Mouse (Mus musculus) liver, embryonic 14.5 days (tissue): ENCODE data around the gene Tnpo3. TPM values are rescaled to one million over a fixed set of nuclear protein-coding genes. Genes with fewer than 3 reads are reported as not detected.

Experiments
- ATAC-seq: fragments of 200-750 bp; cut with Nextera tagmentation; 2 replicates; pipeline ENCODE4 v1.8.0; 2017; ENCODE audit warnings: moderate number of reproducible peaks, mild to moderate bottlenecking, moderate library complexity; ENCODE audit not compliant: insufficient read depth
- DNase-seq, 3 experiments: peaks; one replicate each; pipeline ENCODE4 v3.0.0-alpha.2; 2012 to 2013; ENCODE audit warnings: low read depth in 3 of 3, low spot score in 3 of 3
- H3K27ac ChIP-seq: fragments of 300-500 bp; sonication (generic); 2 replicates; pipeline ENCODE4 v1.5.1; 2014; ENCODE audit warnings: moderate library complexity, mild to moderate bottlenecking, control low read depth, inconsistent platforms
- H3K27me3 ChIP-seq: fragments of 300-500 bp; sonication (generic); 2 replicates; pipeline ENCODE4 v1.6.1; 2014; ENCODE audit warnings: mild to moderate bottlenecking, low read length, moderate library complexity; ENCODE audit not compliant: control insufficient read depth, insufficient read depth
- H3K36me3 ChIP-seq: fragments of 300-500 bp; sonication (generic); replicated peaks from 2 replicates; pipeline ENCODE4 v1.6.1; 2014; ENCODE audit warnings: low read depth; ENCODE audit not compliant: control insufficient read depth, insufficient read depth
- H3K4me1 ChIP-seq, 2 experiments: fragments of 200-500 bp in 1 of 2; fragments of 300-500 bp in 1 of 2; sonication (generic) in 1 of 2; replicated peaks; 2 replicates each; pipeline ENCODE4 v1.6.1; 2012 to 2014; ENCODE audit warnings: antibody characterized with exemption in 1 of 2, inconsistent platforms in 1 of 2, low read length in 1 of 2; ENCODE audit not compliant: control insufficient read depth in 2 of 2, insufficient read depth in 2 of 2
- H3K4me2 ChIP-seq: fragments of 300-500 bp; sonication (generic); 2 replicates; pipeline ENCODE4 v1.6.1; 2014; ENCODE audit warnings: low read depth, mild to moderate bottlenecking, control low read depth, moderate library complexity
- H3K4me3 ChIP-seq, 2 experiments: fragments of 200-500 bp in 1 of 2; fragments of 300-500 bp in 1 of 2; sonication (generic) in 1 of 2; 2 replicates each; pipeline ENCODE4 v1.5.1; 2012 to 2014; ENCODE audit warnings: low read depth in 2 of 2, low read length in 2 of 2, mild to moderate bottlenecking in 2 of 2, control low read depth in 1 of 2, inconsistent platforms in 1 of 2, moderate library complexity in 1 of 2; ENCODE audit not compliant: insufficient read depth in 1 of 2
- H3K9ac ChIP-seq: fragments of 300-500 bp; sonication (generic); replicated peaks from 2 replicates; pipeline ENCODE4 v1.6.1; 2014; ENCODE audit warnings: mild to moderate bottlenecking, control low read depth, moderate library complexity
- H3K9me3 ChIP-seq: fragments of 300-500 bp; sonication (generic); 2 replicates; pipeline ENCODE4 v1.6.1; 2016; ENCODE audit warnings: low read length, mixed read lengths; ENCODE audit not compliant: control insufficient read depth
- CTCF ChIP-seq: IDR thresholded peaks from 2 replicates; pipeline ENCODE4 v1.5.1; 2016; ENCODE audit warnings: antibody characterized with exemption, low read depth, control low read depth
- EP300 ChIP-seq: IDR thresholded peaks from 2 replicates; pipeline ENCODE4 v1.6.1; 2016; ENCODE audit warnings: antibody characterized with exemption, low read depth
- WGBS: fragments of 180-500 bp; shearing (Covaris S2); extraction: QIAGEN DNeasy Blood & Tissue Kit; methylation state at CpG from one replicate; pipeline ENCODE4 v1.1.7; 2014; ENCODE audit not compliant: insufficient replicate concordance; 5-methylcytosine and 5-hydroxymethylcytosine counted together
- polyA plus RNA-seq, 2 experiments: library from polyadenylated mRNA; depleted of rRNA in 1 of 2; stranded (reverse) in 1 of 2; unstranded in 1 of 2; fragments of >200 nt; fragmentation: Nextera tagmentation in 1 of 2; extraction: Ambion mirVana in 1 of 2; gene quantifications; 2 replicates each; pipeline versions ENCODE4 v1.2.1 to v1.2.3; 2012 to 2014

Gene Tnpo3
- polyA plus RNA-seq, 2 experiments, result 27.8 to 30.5 TPM

GRCm38 (mm10) chr6:29537221-29537620 is 72.5 kb downstream of the Tnpo3 start:
- no peak overlapping the region for H3K4me2 ChIP-seq
- H3K36me3 ChIP-seq, result peaks cover 13% of the 10 kb centered on the region
- H3K27me3 ChIP-seq, result no peaks in the 10 kb centered on the region
- 66% methylated on average over 3 of the region's 3 CpGs for WGBS
- ATAC-seq, result no peak
- H3K9me3 ChIP-seq, result no peaks in the 10 kb centered on the region
- no peaks in the 10 kb centered on the region for H3K4me1 ChIP-seq
- H3K4me3 ChIP-seq, result no peak overlapping the region
- TF ChIP-seq EP300 (no peak), CTCF (no peak)
- no peak overlapping the region for H3K27ac ChIP-seq
- no peak overlapping the region for H3K9ac ChIP-seq
- no peak for DNase-seq

- Histone ChIP-seq H3K4me2 (no peak overlapping the region), H3K9ac (no peak overlapping the region), H3K4me3 (no peak overlapping the region), H3K36me3 (peaks cover 8% of the 10 kb centered on the region), H3K27me3 (no peaks in the 10 kb centered on the region), H3K27ac (no peak overlapping the region), H3K4me1 (no peaks in the 10 kb centered on the region), H3K9me3 (no peaks in the 10 kb centered on the region)
- no peak for ATAC-seq
- no peak for DNase-seq
- TF ChIP-seq EP300 (no peak), CTCF (no peak)
- 73% methylated on average over 4 of the region's 4 CpGs for WGBS
These were observed 73.0 kb downstream of the Tnpo3 start for GRCm38 (mm10) chr6:29536651-29537193.

GRCm38 (mm10) chr6:29535316-29535715 is 74.4 kb downstream of the Tnpo3 start:
- no peak overlapping the region for H3K4me3 ChIP-seq
- no peak overlapping the region for H3K4me2 ChIP-seq
- H3K27me3 ChIP-seq, result 0 out of 2 replicates have a peak, but pooled peaks cover 2% of the 10 kb centered on the region
- H3K9me3 ChIP-seq, result no peaks in the 10 kb centered on the region
- H3K4me1 ChIP-seq, result no peaks in the 10 kb centered on the region
- H3K9ac ChIP-seq, result no peak overlapping the region
- no peak for TF ChIP-seq CTCF
- no peak for TF ChIP-seq EP300
- no peaks in the 10 kb centered on the region for H3K36me3 ChIP-seq
- ATAC-seq (no peak), DNase-seq (no peak)
- WGBS, result 65% methylated on average over 6 of the region's 6 CpGs
- H3K27ac ChIP-seq, result no peak overlapping the region

GRCm38 (mm10) chr6:29530050-29530449 is 79.6 kb downstream of the Tnpo3 start:
- Histone ChIP-seq H3K9me3 (no peaks in the 10 kb centered on the region), H3K9ac (no peak overlapping the region), H3K4me2 (no peak overlapping the region), H3K36me3 (no peaks in the 10 kb centered on the region), H3K27ac (no peak overlapping the region), H3K27me3 (peaks cover 47% of the 10 kb centered on the region), H3K4me1 (no peaks in the 10 kb centered on the region), H3K4me3 (no peak overlapping the region)
- DNase-seq (no peak), ATAC-seq (no peak)
- TF ChIP-seq CTCF (no peak), EP300 (no peak)
- WGBS, result 40% methylated on average over 4 of the region's 4 CpGs

- Histone ChIP-seq H3K4me1 (no peaks in the 10 kb centered on the region), H3K4me3 (peak overlapping the region; percentile 1 to 16; a peak in 2 of 4 replicates), H3K9ac (no peak overlapping the region), H3K9me3 (no peaks in the 10 kb centered on the region), H3K27me3 (peaks cover 47% of the 10 kb centered on the region), H3K36me3 (no peaks in the 10 kb centered on the region), H3K4me2 (peak overlapping the region; percentile 20; the same call in 1 of the 2 replicates), H3K27ac (no peak overlapping the region)
- TF ChIP-seq CTCF (no peak), EP300 (no peak)
- DNase-seq (no peak), ATAC-seq (no peak)
- WGBS, result 14% methylated on average over 2 of the region's 2 CpGs
These were observed 80.3 kb downstream of the Tnpo3 start for GRCm38 (mm10) chr6:29529444-29529820.
